Mouse (Mus musculus) adrenal gland, adult 18-20 months (tissue): ENCODE measurements at regions not wholly inside any gene's neighbourhood (a gene's known extent, or its start where the extent isn't known, plus 50 kb on each side); places are given as distances from the start of the nearest gene placed in this dataset.
A peak's percentile ranks its signal among the peaks of the same experiment; 100 is the strongest.
"Not testable (repeated sequence)": the region's sequence is repeated elsewhere in the genome, so short reads cannot be mapped to it uniquely, and the experiment has no call there.

Source experiments
- DNase-seq, 2 experiments: peaks; one replicate each; pipeline ENCODE4 v3.0.0; 2021 to 2022; ENCODE audit warnings: low spot score in 2 of 2

DNA sequence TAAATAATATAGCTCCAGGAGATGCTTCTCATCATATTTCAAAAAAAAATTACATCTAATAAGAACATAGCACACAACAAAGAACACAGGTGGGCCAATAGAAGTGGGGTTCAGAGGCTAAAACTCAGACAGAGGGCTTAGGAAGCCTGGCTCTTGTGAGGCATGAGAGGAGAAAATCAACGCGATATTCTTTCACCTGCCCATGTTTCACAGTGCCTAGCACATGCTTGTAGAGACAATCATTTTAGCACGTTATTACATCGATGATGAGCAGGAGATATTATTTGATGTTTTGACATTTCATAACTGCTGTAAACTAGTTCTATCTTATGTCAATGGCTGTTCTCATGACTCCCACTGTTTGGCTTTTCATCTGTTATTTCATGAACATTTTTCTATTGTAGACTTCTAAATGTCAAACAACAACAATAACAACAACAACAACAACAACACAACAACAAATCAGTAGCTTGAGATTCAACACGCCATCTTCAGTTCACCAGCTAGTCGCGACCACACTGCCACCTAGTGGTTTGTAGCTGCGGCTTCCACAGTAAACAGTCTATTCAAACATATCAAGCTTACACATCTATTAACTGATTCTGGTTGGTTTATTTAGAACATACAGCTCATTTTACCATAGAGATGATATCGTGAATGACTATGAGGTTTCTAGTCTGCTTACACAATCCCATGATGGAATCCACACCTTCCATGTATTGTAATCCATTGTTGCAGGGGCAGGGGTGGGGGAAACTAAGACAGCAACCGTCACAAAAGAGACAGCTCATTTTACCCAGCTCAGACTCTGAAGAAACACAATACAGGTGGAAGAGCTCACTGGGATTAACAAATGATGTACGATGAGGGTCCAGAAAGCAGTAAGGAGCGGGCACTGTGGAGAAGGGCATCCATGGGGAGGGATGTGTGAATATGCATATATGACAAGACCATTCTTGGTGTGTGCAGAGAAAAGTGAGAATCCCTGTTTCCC lies 60.5 kb upstream of the Tmem200a start:
- DNase-seq = peak; percentile 32 to 53

DNA sequence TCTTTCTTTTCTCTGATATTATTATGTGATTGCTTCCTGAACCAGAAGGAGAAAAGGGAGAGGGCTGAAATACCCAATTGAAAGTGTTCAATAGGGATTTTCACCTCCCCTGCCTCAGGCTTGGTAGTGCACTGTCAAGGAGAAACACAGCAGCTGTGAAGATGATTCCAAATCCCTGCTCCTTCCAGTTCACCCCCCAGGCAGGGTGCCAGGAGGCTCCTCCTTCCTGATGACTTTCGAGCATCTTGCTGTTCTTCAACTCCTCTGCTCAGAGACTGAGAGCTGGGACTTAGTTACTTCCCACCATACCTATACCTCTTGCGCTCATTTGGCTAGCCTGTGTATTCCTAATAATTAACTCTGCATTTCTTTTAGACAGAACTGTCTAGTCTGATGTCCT lies 73.7 kb upstream of the Tmem200a start:
- no peak for DNase-seq

DNA sequence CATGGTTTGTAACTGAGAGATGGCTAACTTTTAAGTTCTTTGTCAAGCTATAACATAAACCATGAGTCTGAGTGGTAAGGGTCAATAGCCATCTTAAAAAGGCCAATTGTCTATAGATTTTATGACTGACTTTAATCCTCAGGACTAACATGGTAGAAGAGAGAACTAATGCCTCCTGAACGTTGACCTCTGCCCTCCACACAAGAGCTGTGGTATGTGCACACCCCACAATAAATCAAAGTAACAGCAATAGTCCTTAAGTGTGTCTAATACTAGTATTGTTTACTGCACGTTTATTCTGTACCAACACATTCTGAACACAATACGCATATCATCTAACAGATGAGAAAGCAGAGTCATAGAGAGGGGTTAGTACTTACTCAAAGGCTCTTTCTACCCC lies 70.7 kb upstream of the Samd3 start:
- DNase-seq = no peak

DNA sequence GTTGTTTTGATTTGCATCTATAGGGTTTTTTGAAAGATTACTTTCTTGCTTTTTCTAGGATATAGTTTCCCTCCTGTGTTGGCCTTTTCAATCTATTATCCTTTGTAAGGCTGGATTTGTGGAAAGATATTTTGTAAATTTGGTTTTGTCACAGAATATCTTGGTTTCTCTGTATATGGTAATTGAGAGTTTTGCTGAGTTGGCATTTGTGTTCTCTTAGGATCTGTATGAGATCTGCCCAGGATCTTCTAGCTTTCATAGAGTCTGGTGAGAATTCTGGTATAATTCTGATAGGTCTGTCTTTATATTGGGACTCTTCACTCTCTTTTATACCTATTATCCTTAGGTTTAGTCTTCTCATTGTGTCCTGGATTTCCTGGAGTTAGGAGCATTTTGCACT lies 68.4 kb upstream of the Samd3 start:
- not testable (repeated sequence) for DNase-seq

DNA sequence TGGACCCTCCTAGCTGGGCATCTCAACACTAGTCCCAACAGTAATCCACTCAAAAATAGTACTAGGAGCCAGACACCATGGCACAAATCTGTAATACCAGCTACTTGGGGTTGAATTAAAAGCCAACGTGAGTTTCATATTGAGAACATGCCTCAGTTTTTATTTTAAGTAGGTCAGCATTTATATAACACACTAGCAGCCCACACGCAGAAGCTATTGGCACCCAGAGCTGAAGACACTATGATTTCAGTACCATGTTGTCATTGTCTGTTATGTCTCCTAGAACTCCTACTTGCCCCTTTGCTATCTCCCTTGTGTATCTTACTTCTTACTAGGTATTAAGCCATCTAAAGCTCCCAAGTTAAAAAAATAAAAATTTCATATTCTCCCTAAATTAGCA lies 65.0 kb upstream of the Samd3 start:
- no peak for DNase-seq

DNA sequence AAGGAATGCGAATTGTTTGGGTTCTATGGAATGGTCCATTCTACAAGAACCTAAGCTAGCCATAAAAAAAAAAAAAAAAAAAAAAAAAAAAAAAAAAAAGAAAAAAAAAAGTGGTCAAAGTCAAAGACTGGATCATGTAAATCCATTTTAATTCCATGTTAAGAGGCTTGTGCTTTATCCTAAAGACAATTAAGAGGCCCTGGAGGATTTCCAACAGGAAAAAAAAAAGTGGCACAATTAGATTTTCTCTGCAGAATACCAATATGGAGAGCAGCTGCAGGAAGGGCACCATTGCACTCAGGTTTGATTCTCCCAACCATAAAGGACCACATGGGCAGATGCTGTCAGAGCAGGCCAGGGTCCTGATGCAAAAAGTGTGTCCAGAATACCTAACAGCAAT lies 51.9 kb upstream of the Samd3 start:
- no peak for DNase-seq

DNA sequence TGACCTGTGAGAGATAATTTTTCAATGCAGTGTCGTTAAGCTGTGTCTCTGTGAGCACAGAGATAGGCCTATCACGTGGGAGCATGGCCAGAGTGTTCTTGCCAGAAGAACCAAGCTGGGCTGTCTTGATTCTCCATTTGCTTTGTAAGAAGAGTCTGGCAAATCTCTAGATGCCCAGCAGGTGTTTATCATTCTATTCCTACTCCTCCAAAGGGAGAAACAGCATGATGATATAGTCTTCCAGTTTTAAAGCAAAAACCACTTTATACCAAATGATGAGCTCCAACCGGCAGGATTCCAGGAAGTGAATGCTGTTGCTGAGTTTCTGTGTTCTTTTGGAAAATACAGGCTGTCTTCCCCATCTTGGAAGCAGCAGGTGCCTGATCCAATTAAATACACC lies 51.2 kb upstream of the Samd3 start:
- no peak for DNase-seq
